Mouse (Mus musculus) MEL (cell line): ENCODE data around the gene Heg1. TPM values are rescaled to one million over a fixed set of nuclear protein-coding genes. Genes with fewer than 3 reads are reported as not detected.

Experiments used
- DNase-seq: peaks from one replicate; pipeline ENCODE4 v3.0.0; 2011; ENCODE audit warnings: low read depth, low spot score
- H3K27ac ChIP-seq: 2 replicates; pipeline ENCODE4 v1.5.1; 2012; ENCODE audit warnings: low read depth, mild to moderate bottlenecking, control low read depth, low read length, moderate library complexity; ENCODE audit not compliant: control insufficient read depth
- H3K27me3 ChIP-seq, 2 experiments: fragments of 150-350 bp in 1 of 2; sonication (generic) in 1 of 2; 2 replicates each; pipeline ENCODE4 v1.6.1; 2012; ENCODE audit warnings: low read length in 2 of 2, mild to moderate bottlenecking in 2 of 2, improper control_type of control experiment in 1 of 2, moderate library complexity in 1 of 2; ENCODE audit not compliant: insufficient read depth in 2 of 2, control insufficient read depth in 1 of 2
- H3K36me3 ChIP-seq, 2 experiments: 2 replicates each; pipeline ENCODE4 v1.6.1; 2012 to 2014; ENCODE audit warnings: low read length in 2 of 2, improper control_type of control experiment in 1 of 2, inconsistent platforms in 1 of 2, mild to moderate bottlenecking in 1 of 2; ENCODE audit not compliant: insufficient read depth in 2 of 2, control insufficient read depth in 1 of 2
- H3K4me1 ChIP-seq, 2 experiments: fragments of 150-350 bp in 1 of 2; sonication (generic) in 1 of 2; 2 replicates each; pipeline ENCODE4 v1.6.1; 2012; ENCODE audit warnings: low read length in 2 of 2, improper control_type of control experiment in 1 of 2, mild to moderate bottlenecking in 1 of 2; ENCODE audit not compliant: insufficient read depth in 2 of 2, control insufficient read depth in 1 of 2
- H3K4me3 ChIP-seq, 2 experiments: fragments of 150-350 bp in 1 of 2; sonication (generic) in 1 of 2; 2 replicates each; pipeline ENCODE4 v1.5.1; 2012; ENCODE audit warnings: low read depth in 2 of 2, low read length in 2 of 2, mild to moderate bottlenecking in 2 of 2, moderate library complexity in 2 of 2, control low read depth in 1 of 2, improper control_type of control experiment in 1 of 2; ENCODE audit not compliant: control insufficient read depth in 1 of 2, insufficient read depth in 1 of 2
- H3K79me2 ChIP-seq: 2 replicates; pipeline ENCODE4 v1.6.1; 2012; ENCODE audit warnings: mild to moderate bottlenecking, low read length, moderate library complexity; ENCODE audit not compliant: control insufficient read depth, poor library complexity, insufficient read depth
- H3K9ac ChIP-seq: 2 replicates; pipeline ENCODE4 v1.6.1; 2012; ENCODE audit warnings: low read depth, mild to moderate bottlenecking, control low read depth, low read length, moderate library complexity; ENCODE audit not compliant: control insufficient read depth, poor library complexity, severe bottlenecking
- H3K9me3 ChIP-seq: fragments of 150-350 bp; sonication (generic); replicated peaks from 2 replicates; pipeline ENCODE4 v1.6.1; 2012; ENCODE audit warnings: mild to moderate bottlenecking, low read length, improper control_type of control experiment, moderate library complexity; ENCODE audit not compliant: insufficient read depth
- CHD1 ChIP-seq: IDR thresholded peaks from 2 replicates; pipeline ENCODE4 v1.6.1; 2012; ENCODE audit warnings: low read depth, mild to moderate bottlenecking, inconsistent platforms, low read length, improper control_type of control experiment
- CHD2 ChIP-seq: IDR thresholded peaks from 2 replicates; pipeline ENCODE4 v1.6.1; 2011; ENCODE audit warnings: low read length, improper control_type of control experiment
- CTCF ChIP-seq, 3 experiments: IDR thresholded peaks in 2 of 3; conservative IDR thresholded peaks in 1 of 3; 2 replicates each; pipeline ENCODE4 v1.5.1; 2011 to 2012; ENCODE audit warnings: low read length in 3 of 3, low read depth in 2 of 3, mild to moderate bottlenecking in 2 of 3, improper control_type of control experiment in 1 of 3, inconsistent platforms in 1 of 3, mixed read lengths in 1 of 3, moderate library complexity in 1 of 3; ENCODE audit not compliant: control insufficient read depth in 1 of 3, insufficient read depth in 1 of 3, poor library complexity in 1 of 3, severe bottlenecking in 1 of 3
- E2F4 ChIP-seq: IDR thresholded peaks from 2 replicates; pipeline ENCODE4 v1.6.1; 2011; ENCODE audit warnings: low read depth, low read length, improper control_type of control experiment, borderline replicate concordance
- ELF1 ChIP-seq: IDR thresholded peaks from 2 replicates; pipeline ENCODE4 v1.6.1; 2014; ENCODE audit warnings: low read depth, mild to moderate bottlenecking, inconsistent platforms, low read length, improper control_type of control experiment, moderate library complexity
- EP300 ChIP-seq, 2 experiments: IDR thresholded peaks; 2 replicates each; pipeline ENCODE4 v1.6.1; 2011; ENCODE audit warnings: improper control_type of control experiment in 2 of 2, low read length in 2 of 2, low read depth in 1 of 2, mild to moderate bottlenecking in 1 of 2
- ETS1 ChIP-seq: IDR thresholded peaks from 2 replicates; pipeline ENCODE4 v1.6.1; 2012; ENCODE audit warnings: low read depth, mild to moderate bottlenecking, inconsistent platforms, low read length, improper control_type of control experiment, moderate library complexity
- GATA1 ChIP-seq: IDR thresholded peaks from 2 replicates; pipeline ENCODE4 v1.6.1; 2011; ENCODE audit warnings: low read depth, low read length, improper control_type of control experiment
- JUND ChIP-seq: IDR thresholded peaks from 2 replicates; pipeline ENCODE4 v1.6.1; 2011; ENCODE audit warnings: low read depth, mild to moderate bottlenecking, improper control_type of control experiment, low read length
- KAT2A ChIP-seq: conservative IDR thresholded peaks from 2 replicates; pipeline ENCODE4 v1.6.1; 2012; ENCODE audit warnings: low read depth, low read length, improper control_type of control experiment, inconsistent platforms
- MYB ChIP-seq: IDR thresholded peaks from 2 replicates; pipeline ENCODE4 v1.6.1; 2011; ENCODE audit warnings: mild to moderate bottlenecking, low read depth, low read length, improper control_type of control experiment
- POLR2A ChIP-seq, 2 experiments: IDR thresholded peaks; 2 replicates each; pipeline ENCODE4 v1.6.1; 2011 to 2012; ENCODE audit warnings: low read length in 2 of 2, mild to moderate bottlenecking in 2 of 2, control low read depth in 1 of 2, improper control_type of control experiment in 1 of 2, low read depth in 1 of 2, moderate library complexity in 1 of 2; ENCODE audit not compliant: control insufficient read depth in 1 of 2, insufficient read depth in 1 of 2, poor library complexity in 1 of 2
- POLR2AphosphoS2 ChIP-seq: IDR thresholded peaks from 2 replicates; pipeline ENCODE4 v1.6.1; 2011; ENCODE audit warnings: low read length, improper control_type of control experiment
- SIN3A ChIP-seq: IDR thresholded peaks from 2 replicates; pipeline ENCODE4 v1.6.1; 2012; ENCODE audit warnings: low read length, improper control_type of control experiment, inconsistent platforms
- TAL1 ChIP-seq: IDR thresholded peaks from 2 replicates; pipeline ENCODE4 v1.6.1; 2012; ENCODE audit warnings: mild to moderate bottlenecking, inconsistent platforms, low read length, moderate library complexity, mixed read lengths
- USF1 ChIP-seq: IDR thresholded peaks from 2 replicates; pipeline ENCODE4 v1.6.1; 2014; ENCODE audit warnings: low read depth, mild to moderate bottlenecking, inconsistent platforms, low read length, improper control_type of control experiment, moderate library complexity
- USF2 ChIP-seq, 2 experiments: IDR thresholded peaks; 2 replicates each; pipeline ENCODE4 v1.6.1; 2011 to 2012; ENCODE audit warnings: improper control_type of control experiment in 2 of 2, low read length in 2 of 2, borderline replicate concordance in 1 of 2, inconsistent platforms in 1 of 2, low read depth in 1 of 2, mild to moderate bottlenecking in 1 of 2; ENCODE audit not compliant: insufficient read depth in 1 of 2
- ZKSCAN1 ChIP-seq: IDR thresholded peaks from 2 replicates; pipeline ENCODE4 v1.6.1; 2012; ENCODE audit warnings: low read depth, mild to moderate bottlenecking, inconsistent platforms, low read length, improper control_type of control experiment, moderate library complexity
- ZMIZ1 ChIP-seq: IDR thresholded peaks from 2 replicates; pipeline ENCODE4 v1.6.1; 2012; ENCODE audit warnings: low read depth, mild to moderate bottlenecking, inconsistent platforms, low read length, improper control_type of control experiment, moderate library complexity
- ZNF384 ChIP-seq: IDR thresholded peaks from 2 replicates; pipeline ENCODE4 v1.6.1; 2012; ENCODE audit warnings: low read depth, mild to moderate bottlenecking, inconsistent platforms, low read length, improper control_type of control experiment
- polyA plus RNA-seq, 2 experiments: library from polyadenylated mRNA; stranded (reverse) in 1 of 2; unstranded in 1 of 2; fragments of >175 nt in 1 of 2; fragments of >200 nt in 1 of 2; gene quantifications; 2 replicates each; pipeline versions ENCODE4 v1.2.1 to v1.2.4; 2012; ENCODE audit warnings: low replicate concordance in 2 of 2, low read depth in 1 of 2; ENCODE audit not compliant: insufficient read length in 2 of 2, insufficient read depth in 1 of 2, missing spikeins in 1 of 2
- total RNA-seq: library from RNA; depleted of rRNA; stranded (reverse); fragments of 300-350 nt; gene quantifications from 2 replicates; pipeline ENCODE4 v1.2.3, GENCODE M21; 2012

Heg1 gene
- total and polyA plus RNA-seq, 3 experiments, result 4.1 to 72.0 (median 6.9) TPM

DNA sequence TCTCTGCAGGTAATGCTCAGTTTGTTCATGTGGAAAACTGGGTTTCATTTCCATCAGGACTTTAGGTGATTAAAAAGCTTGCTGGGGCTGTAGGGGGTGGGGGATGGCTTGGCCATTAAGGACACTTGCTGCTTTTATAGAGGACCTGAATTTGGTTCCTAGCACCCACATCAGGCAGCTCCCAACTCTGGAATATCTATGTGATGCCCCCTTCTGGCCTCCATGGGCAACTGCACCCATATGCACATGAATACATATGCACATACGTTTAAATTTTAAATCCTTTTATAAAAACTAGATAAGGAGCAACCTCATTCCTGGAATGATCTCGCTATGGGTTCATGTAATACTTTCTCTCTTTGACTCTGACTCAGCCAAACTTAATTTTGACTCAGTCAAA, 39.1 kb downstream of the Heg1 start:
- no peaks in the 10 kb centered on the region for H3K9me3 ChIP-seq
- no peak overlapping the region for H3K4me3 ChIP-seq
- no peaks in the 10 kb centered on the region for H3K79me2 ChIP-seq
- no peaks in the 10 kb centered on the region for H3K27me3 ChIP-seq
- H3K9ac ChIP-seq, result no peak overlapping the region
- TF ChIP-seq USF2 (IDR thresholded peaks at IDR 0.05; ENCODE audit: borderline replicate concordance in 1 of 2, insufficient read depth in 1 of 2, low read depth in 1 of 2, low read length in 2 of 2), result no peak
- peak; percentile 8 to 28 (median 23); a peak in 2 of 6 replicates for TF ChIP-seq CTCF (IDR thresholded peaks at IDR 0.05 in 2 of 3, conservative IDR thresholded peaks at IDR 0.05 in 1 of 3; ENCODE audit: control insufficient read depth in 1 of 3, insufficient read depth in 1 of 3, low read depth in 2 of 3, low read length in 3 of 3, poor library complexity in 1 of 3, severe bottlenecking in 1 of 3)
- 0 out of 4 replicates have a peak, but pooled peaks cover 0 to 2% of the 10 kb centered on the region in 2 experiments for H3K36me3 ChIP-seq
- no peak for DNase-seq
- no peaks in the 10 kb centered on the region for H3K4me1 ChIP-seq
- H3K27ac ChIP-seq, result no peak overlapping the region

- DNase-seq, result peak; percentile 41
- Histone ChIP-seq H3K4me3 (no peak overlapping the region), H3K9me3 (no peaks in the 10 kb centered on the region), H3K4me1 (no peaks in the 10 kb centered on the region), H3K36me3 (0 out of 4 replicates have a peak, but pooled peaks cover 0 to 2% of the 10 kb centered on the region in 2 experiments), H3K9ac (no peak overlapping the region), H3K27me3 (no peaks in the 10 kb centered on the region), H3K79me2 (no peaks in the 10 kb centered on the region), H3K27ac (no peak overlapping the region)
- TF ChIP-seq CTCF (IDR thresholded peaks at IDR 0.05 in 2 of 3, conservative IDR thresholded peaks at IDR 0.05 in 1 of 3; ENCODE audit: control insufficient read depth in 1 of 3, insufficient read depth in 1 of 3, low read depth in 2 of 3, low read length in 3 of 3, poor library complexity in 1 of 3, severe bottlenecking in 1 of 3), result peak; percentile 19 to 65 (median 42); a peak in 4 of 6 replicates
- TF ChIP-seq ETS1, result no peak
- no peak for TF ChIP-seq TAL1
- no peak for TF ChIP-seq SIN3A
- no peak for TF ChIP-seq USF1
- TF ChIP-seq MYB, result no peak
- TF ChIP-seq E2F4, result no peak
- no peak for TF ChIP-seq EP300 (IDR thresholded peaks at IDR 0.05; ENCODE audit: low read depth in 1 of 2, low read length in 2 of 2)
Observed at GRCm38 (mm10) chr16:33723983-33724382, 39.8 kb downstream of the Heg1 start.

DNA sequence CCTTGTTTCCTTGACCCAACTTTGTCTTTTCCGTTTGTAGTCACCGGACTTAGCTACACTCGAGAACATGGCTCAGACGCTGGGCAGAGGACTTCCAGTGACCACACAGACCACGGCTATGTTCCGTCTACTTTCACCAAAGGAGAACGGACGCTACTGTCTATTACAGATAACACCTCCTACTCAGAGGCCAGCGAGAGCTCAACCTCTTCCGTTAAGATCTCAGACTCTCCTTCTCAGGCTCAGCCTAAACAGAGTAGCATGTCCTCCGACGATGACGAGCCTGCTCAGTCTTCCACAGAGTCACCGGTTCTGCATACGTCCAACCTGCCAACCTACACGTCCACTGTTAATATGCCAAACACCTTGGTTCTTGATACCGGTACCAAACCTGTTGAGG, 42.1 kb downstream of the Heg1 start:
- H3K27me3 ChIP-seq, result no peaks in the 10 kb centered on the region
- no peak overlapping the region for H3K27ac ChIP-seq
- DNase-seq, result no peak
- no peaks in the 10 kb centered on the region for H3K9me3 ChIP-seq
- H3K4me3 ChIP-seq, result no peak overlapping the region
- peaks cover 0 to 2% of the 10 kb centered on the region in 2 experiments; a peak in 2 of 4 replicates for H3K4me1 ChIP-seq
- peaks cover 2 to 4% of the 10 kb centered on the region in 2 experiments; a peak in 2 of 4 replicates for H3K36me3 ChIP-seq
- TF ChIP-seq CHD2 (no peak), POLR2A (IDR thresholded peaks at IDR 0.05; ENCODE audit: control insufficient read depth in 1 of 2, insufficient read depth in 1 of 2, low read depth in 1 of 2, low read length in 2 of 2, poor library complexity in 1 of 2) (no peak), ZNF384 (no peak), ZKSCAN1 (no peak), ELF1 (no peak), POLR2AphosphoS2 (no peak), ETS1 (no peak), JUND (no peak), ZMIZ1 (no peak), TAL1 (no peak), CHD1 (no peak), GATA1 (no peak), KAT2A (no peak)
- TF ChIP-seq, all 39 proteins: peak for 0
- Histone ChIP-seq H3K9ac (no peak overlapping the region), H3K79me2 (no peaks in the 10 kb centered on the region)
